Mouse (Mus musculus) ES-E14 (cell line): Measurements from ENCODE around the gene 2900011O08Rik. TPM values are rescaled to one million over a fixed set of nuclear protein-coding genes. Genes with fewer than 3 reads are reported as not detected.

Source experiments
- DNase-seq: peaks from one replicate; pipeline ENCODE4 v3.0.0-alpha.2; 2013; ENCODE audit warnings: low read depth, low spot score
- H3K27ac ChIP-seq: 2 replicates; pipeline ENCODE4 v1.5.1; 2012; ENCODE audit warnings: low read depth, mild to moderate bottlenecking, low read length, moderate library complexity, mixed read lengths; ENCODE audit not compliant: poor library complexity, insufficient read depth, severe bottlenecking
- H3K36me3 ChIP-seq: 2 replicates; pipeline ENCODE4 v1.6.1; 2012; ENCODE audit warnings: mild to moderate bottlenecking, low read length, moderate library complexity, mixed read lengths; ENCODE audit not compliant: control insufficient read depth, poor library complexity, insufficient read depth, severe bottlenecking
- H3K4me1 ChIP-seq, 2 experiments: fragments of 150-350 bp in 1 of 2; sonication (generic) in 1 of 2; 2 replicates each; pipeline ENCODE4 v1.6.1; 2012; ENCODE audit warnings: low read length in 2 of 2, mild to moderate bottlenecking in 1 of 2, mixed read lengths in 1 of 2; ENCODE audit not compliant: control insufficient read depth in 2 of 2, insufficient read depth in 2 of 2, poor library complexity in 1 of 2
- H3K4me3 ChIP-seq, 2 experiments: fragments of 150-350 bp in 1 of 2; sonication (generic) in 1 of 2; 2 replicates each; pipeline ENCODE4 v1.5.1; 2012; ENCODE audit warnings: low read length in 2 of 2, low read depth in 1 of 2, mild to moderate bottlenecking in 1 of 2, mixed read lengths in 1 of 2; ENCODE audit not compliant: insufficient read depth in 1 of 2, poor library complexity in 1 of 2, severe bottlenecking in 1 of 2
- H3K9ac ChIP-seq: 2 replicates; pipeline ENCODE4 v1.6.1; 2012; ENCODE audit warnings: low read depth, mild to moderate bottlenecking, low read length, mixed read lengths; ENCODE audit not compliant: poor library complexity, insufficient read depth, severe bottlenecking
- H3K9me3 ChIP-seq: fragments of 150-350 bp; sonication (generic); 2 replicates; pipeline ENCODE4 v1.6.1; 2012; ENCODE audit warnings: low read depth, mild to moderate bottlenecking, low read length; ENCODE audit not compliant: control insufficient read depth, insufficient read depth
- CHD2 ChIP-seq: IDR thresholded peaks from 2 replicates; pipeline ENCODE4 v1.6.1; 2014; ENCODE audit warnings: mild to moderate bottlenecking, low read depth, low read length, inconsistent platforms
- HCFC1 ChIP-seq: IDR thresholded peaks from 2 replicates; pipeline ENCODE4 v1.6.1; 2012; ENCODE audit warnings: low read length, inconsistent platforms, borderline replicate concordance; ENCODE audit not compliant: insufficient read depth
- MAFK ChIP-seq: IDR thresholded peaks from 2 replicates; pipeline ENCODE4 v1.6.1; 2014; ENCODE audit warnings: mild to moderate bottlenecking, low read depth, low read length, inconsistent platforms; ENCODE audit not compliant: insufficient read depth
- ZC3H11A ChIP-seq: IDR thresholded peaks from 2 replicates; pipeline ENCODE4 v1.6.1; 2012; ENCODE audit warnings: low read depth, mild to moderate bottlenecking, inconsistent platforms, low read length, borderline replicate concordance
- ZNF384 ChIP-seq: IDR thresholded peaks from 2 replicates; pipeline ENCODE4 v1.6.1; 2012; ENCODE audit warnings: low read depth, low read length, inconsistent platforms
- in situ Hi-C, 2 experiments: fragments of 600-800 bp; cut with MboI; formaldehyde crosslinking; loops; one replicate each; pipeline ENCODE4 v1.15.1; 2025; ENCODE audit warnings: low sequenced_read_pairs in 2 of 2, inconsistent platforms in 1 of 2; ENCODE audit not compliant: unreplicated experiment in 2 of 2
- total RNA-seq: library from RNA; depleted of rRNA; stranded (reverse); fragments of 300-350 nt; gene quantifications from 2 replicates; pipeline ENCODE4 v1.2.3, GENCODE M21; 2012

The 2900011O08Rik gene
- total RNA-seq, 1 experiment, result 19.1 TPM

- Histone ChIP-seq H3K9ac (no peak overlapping the region), H3K27ac (no peak overlapping the region), H3K4me3 (no peak overlapping the region), H3K36me3 (peaks cover 17% of the 10 kb centered on the region), H3K4me1 (peaks cover 6 to 9% of the 10 kb centered on the region in 2 experiments; a peak in 2 of 4 replicates), H3K9me3 (no peaks in the 10 kb centered on the region)
- DNase-seq, result no peak
- TF ChIP-seq CHD2, result no peak
- TF ChIP-seq ZC3H11A, result no peak
- TF ChIP-seq ZNF384, result no peak
- TF ChIP-seq MAFK, result no peak
- TF ChIP-seq HCFC1, result no peak
- in situ Hi-C loops, result loop anchor here in 1 of 2 experiments (10.0 kb wide), 1 partner anchor 220 kb away; the partner anchor contains the start of genes Mpv17l and Pdxdc1
Observed at GRCm38 (mm10) chr16:14125253-14125652, 138.8 kb downstream of the 2900011O08Rik start.

GRCm38 (mm10) chr16:14128977-14129376 is 142.6 kb downstream of the 2900011O08Rik start:
- DNase-seq, result no peak
- no peaks in the 10 kb centered on the region for H3K9me3 ChIP-seq
- H3K36me3 ChIP-seq, result peaks cover 21% of the 10 kb centered on the region
- in situ Hi-C loops, result loop anchor here in 1 of 2 experiments (10.0 kb wide), 1 partner anchor 224 kb away; the partner anchor contains the start of genes Mpv17l and Pdxdc1
- no peak overlapping the region for H3K9ac ChIP-seq
- no peak overlapping the region for H3K27ac ChIP-seq
- TF ChIP-seq HCFC1 (no peak), CHD2 (no peak), ZC3H11A (no peak), ZNF384 (no peak), MAFK (no peak)
- no peak overlapping the region for H3K4me3 ChIP-seq
- H3K4me1 ChIP-seq, result peaks cover 0 to 6% of the 10 kb centered on the region in 2 experiments; a peak in 2 of 4 replicates

GRCm38 (mm10) chr16:14130796-14131195 is 144.4 kb downstream of the 2900011O08Rik start:
- no peak for DNase-seq
- TF ChIP-seq CHD2, result no peak
- TF ChIP-seq HCFC1, result no peak
- TF ChIP-seq ZC3H11A, result no peak
- no peak for TF ChIP-seq MAFK
- no peak for TF ChIP-seq ZNF384
- Histone ChIP-seq H3K27ac (no peak overlapping the region), H3K9me3 (no peaks in the 10 kb centered on the region), H3K4me1 (no peaks in the 10 kb centered on the region), H3K36me3 (peaks cover 21% of the 10 kb centered on the region), H3K9ac (no peak overlapping the region), H3K4me3 (no peak overlapping the region)
- in situ Hi-C loops, result no loop called here

GRCm38 (mm10) chr16:14131376-14131775 is 145.0 kb downstream of the 2900011O08Rik start:
- Histone ChIP-seq H3K27ac (no peak overlapping the region), H3K9me3 (no peaks in the 10 kb centered on the region), H3K36me3 (peaks cover 23% of the 10 kb centered on the region), H3K9ac (no peak overlapping the region), H3K4me1 (no peaks in the 10 kb centered on the region), H3K4me3 (no peak overlapping the region)
- no peak for TF ChIP-seq ZNF384
- no peak for TF ChIP-seq MAFK
- TF ChIP-seq CHD2, result no peak
- TF ChIP-seq HCFC1, result no peak
- TF ChIP-seq ZC3H11A, result no peak; the same call in 1 of the 2 replicates
- in situ Hi-C loops, result no loop called here
- no peak for DNase-seq

- Histone ChIP-seq H3K36me3 (peaks cover 26% of the 10 kb centered on the region), H3K9ac (no peak overlapping the region), H3K4me3 (no peak overlapping the region), H3K9me3 (no peaks in the 10 kb centered on the region), H3K27ac (no peak overlapping the region), H3K4me1 (no peaks in the 10 kb centered on the region)
- TF ChIP-seq CHD2 (no peak), MAFK (no peak)
- DNase-seq, result no peak
- in situ Hi-C loops, result no loop called here
Observed at GRCm38 (mm10) chr16:14131838-14132237, 145.4 kb downstream of the 2900011O08Rik start.
